Mouse (Mus musculus): ENCODE results near the gene Pde6b. TPM values are rescaled to one million over a fixed set of nuclear protein-coding genes. Genes with fewer than 3 reads are reported as not detected.

The Pde6b gene
- polyA plus RNA-seq, 1 experiment, result 0.02 TPM

GRCm38 (mm10) chr5:108461082-108462065, 73.2 kb downstream of the Pde6b start, which contains the start of gene Pcgf3:
Pcgf3 (plus strand) TSS chr5:108461232.
- Histone ChIP-seq H3K79me2 (ENCODE audit: control insufficient read depth, insufficient read depth) (peaks cover 51% of the 10 kb centered on the region), H3K36me3 (ENCODE audit: control insufficient read depth, insufficient read depth) (no peaks in the 10 kb centered on the region), H3K4me3 (peak within 1 kb of the TSS; percentile 92), H3K27me3 (ENCODE audit: control insufficient read depth, insufficient read depth, insufficient read length) (no peaks in the 10 kb centered on the region), H3ac (ENCODE audit: control insufficient read depth, insufficient read length) (peak within 1 kb of the TSS; percentile 96), H3K4me2 (ENCODE audit: low read depth) (peak within 1 kb of the TSS; percentile 99)
- TF ChIP-seq SRF (IDR thresholded peaks at IDR 0.05; ENCODE audit: control insufficient read depth, insufficient read length, low read depth) (no peak), CEBPB (IDR thresholded peaks at IDR 0.05; ENCODE audit: insufficient read depth, poor library complexity, severe bottlenecking) (no peak), MYOD1 (IDR thresholded peaks at IDR 0.05; ENCODE audit: control insufficient read depth in 1 of 3, insufficient read length in 2 of 3, low read depth in 2 of 3) (no peak), USF1 (IDR thresholded peaks at IDR 0.05; ENCODE audit: low read depth) (no peak), TCF3 (IDR thresholded peaks at IDR 0.05; ENCODE audit: insufficient read length, low read depth) (no peak), MAX (IDR thresholded peaks at IDR 0.05; ENCODE audit: low read depth) (no peak), REST (IDR thresholded peaks at IDR 0.05; ENCODE audit: insufficient read depth, insufficient read length) (no peak), POLR2A (IDR thresholded peaks at IDR 0.05; ENCODE audit: insufficient read length, low read depth) (peak; percentile 73), TCF12 (IDR thresholded peaks at IDR 0.05; ENCODE audit: insufficient read depth, poor library complexity, severe bottlenecking) (no peak), POLR2AphosphoS2 (IDR thresholded peaks at IDR 0.05; ENCODE audit: insufficient read length, low read depth) (peak; percentile 76)

- H3K4me2 ChIP-seq (ENCODE audit: low read depth), result peak overlapping the region; percentile 99
- peak overlapping the region; percentile 96 for H3ac ChIP-seq (ENCODE audit: control insufficient read depth, insufficient read length)
- peaks cover 62% of the 10 kb centered on the region for H3K79me2 ChIP-seq (ENCODE audit: control insufficient read depth, insufficient read depth)
- no peaks in the 10 kb centered on the region for H3K27me3 ChIP-seq (ENCODE audit: control insufficient read depth, insufficient read depth, insufficient read length)
- TF ChIP-seq USF1 (IDR thresholded peaks at IDR 0.05; ENCODE audit: low read depth) (no peak), MYOD1 (IDR thresholded peaks at IDR 0.05; ENCODE audit: control insufficient read depth in 1 of 3, insufficient read length in 2 of 3, low read depth in 2 of 3) (no peak), TCF12 (IDR thresholded peaks at IDR 0.05; ENCODE audit: insufficient read depth, poor library complexity, severe bottlenecking) (no peak), TCF3 (IDR thresholded peaks at IDR 0.05; ENCODE audit: insufficient read length, low read depth) (no peak), MAX (IDR thresholded peaks at IDR 0.05; ENCODE audit: low read depth) (no peak), POLR2A (IDR thresholded peaks at IDR 0.05; ENCODE audit: insufficient read length, low read depth) (peak; percentile 34), CEBPB (IDR thresholded peaks at IDR 0.05; ENCODE audit: insufficient read depth, poor library complexity, severe bottlenecking) (no peak), MYOG (IDR thresholded peaks at IDR 0.05; ENCODE audit: control insufficient read depth in 1 of 3, insufficient read depth in 1 of 3, insufficient read length in 2 of 3, low read depth in 2 of 3) (no peak), REST (IDR thresholded peaks at IDR 0.05; ENCODE audit: insufficient read depth, insufficient read length) (no peak), E2F4 (IDR thresholded peaks at IDR 0.05; ENCODE audit: insufficient read depth) (no peak), POLR2AphosphoS2 (IDR thresholded peaks at IDR 0.05; ENCODE audit: insufficient read length, low read depth) (peak; percentile 12), SRF (IDR thresholded peaks at IDR 0.05; ENCODE audit: control insufficient read depth, insufficient read length, low read depth) (no peak)
- no peaks in the 10 kb centered on the region for H3K36me3 ChIP-seq (ENCODE audit: control insufficient read depth, insufficient read depth)
- peak overlapping the region; percentile 92 for H3K4me3 ChIP-seq
Measured at GRCm38 (mm10) chr5:108462446-108462845, 74.3 kb downstream of the Pde6b start.

GRCm38 (mm10) chr5:108465131-108465891, 77.1 kb downstream of the Pde6b start:
- no peaks in the 10 kb centered on the region for H3K27me3 ChIP-seq (ENCODE audit: control insufficient read depth, insufficient read depth, insufficient read length)
- H3K36me3 ChIP-seq (ENCODE audit: control insufficient read depth, insufficient read depth), result no peaks in the 10 kb centered on the region
- TF ChIP-seq MYOG (IDR thresholded peaks at IDR 0.05; ENCODE audit: control insufficient read depth in 1 of 3, insufficient read depth in 1 of 3, insufficient read length in 2 of 3, low read depth in 2 of 3) (no peak), MYOD1 (IDR thresholded peaks at IDR 0.05; ENCODE audit: control insufficient read depth in 1 of 3, insufficient read length in 2 of 3, low read depth in 2 of 3) (no peak), POLR2AphosphoS2 (IDR thresholded peaks at IDR 0.05; ENCODE audit: insufficient read length, low read depth) (no peak), REST (IDR thresholded peaks at IDR 0.05; ENCODE audit: insufficient read depth, insufficient read length) (no peak), MAX (IDR thresholded peaks at IDR 0.05; ENCODE audit: low read depth) (no peak), E2F4 (IDR thresholded peaks at IDR 0.05; ENCODE audit: insufficient read depth) (no peak), USF1 (IDR thresholded peaks at IDR 0.05; ENCODE audit: low read depth) (no peak)
- no peak overlapping the region for H3ac ChIP-seq (ENCODE audit: control insufficient read depth, insufficient read length)
- H3K79me2 ChIP-seq (ENCODE audit: control insufficient read depth, insufficient read depth), result peaks cover 91% of the 10 kb centered on the region
- no peak overlapping the region for H3K4me3 ChIP-seq
- no peak overlapping the region for H3K4me2 ChIP-seq (ENCODE audit: low read depth)

- Histone ChIP-seq H3K4me3 (no peak overlapping the region), H3K79me2 (ENCODE audit: control insufficient read depth, insufficient read depth) (peaks cover 99% of the 10 kb centered on the region), H3K4me2 (ENCODE audit: low read depth) (no peak overlapping the region), H3ac (ENCODE audit: control insufficient read depth, insufficient read length) (no peak overlapping the region), H3K27me3 (ENCODE audit: control insufficient read depth, insufficient read depth, insufficient read length) (no peaks in the 10 kb centered on the region), H3K36me3 (ENCODE audit: control insufficient read depth, insufficient read depth) (no peaks in the 10 kb centered on the region)
- TF ChIP-seq TCF12 (IDR thresholded peaks at IDR 0.05; ENCODE audit: insufficient read depth, poor library complexity, severe bottlenecking) (no peak), MYOG (IDR thresholded peaks at IDR 0.05; ENCODE audit: control insufficient read depth in 1 of 3, insufficient read depth in 1 of 3, insufficient read length in 2 of 3, low read depth in 2 of 3) (no peak), POLR2AphosphoS2 (IDR thresholded peaks at IDR 0.05; ENCODE audit: insufficient read length, low read depth) (no peak), MYOD1 (IDR thresholded peaks at IDR 0.05; ENCODE audit: control insufficient read depth in 1 of 3, insufficient read length in 2 of 3, low read depth in 2 of 3) (no peak), POLR2A (IDR thresholded peaks at IDR 0.05; ENCODE audit: insufficient read length, low read depth) (no peak), MAX (IDR thresholded peaks at IDR 0.05; ENCODE audit: low read depth) (no peak), TCF3 (IDR thresholded peaks at IDR 0.05; ENCODE audit: insufficient read length, low read depth) (no peak), REST (IDR thresholded peaks at IDR 0.05; ENCODE audit: insufficient read depth, insufficient read length) (no peak)
Measured at GRCm38 (mm10) chr5:108466647-108467046, 78.5 kb downstream of the Pde6b start.
